Mouse (Mus musculus): ENCODE data around the gene Fez2.

DNA sequence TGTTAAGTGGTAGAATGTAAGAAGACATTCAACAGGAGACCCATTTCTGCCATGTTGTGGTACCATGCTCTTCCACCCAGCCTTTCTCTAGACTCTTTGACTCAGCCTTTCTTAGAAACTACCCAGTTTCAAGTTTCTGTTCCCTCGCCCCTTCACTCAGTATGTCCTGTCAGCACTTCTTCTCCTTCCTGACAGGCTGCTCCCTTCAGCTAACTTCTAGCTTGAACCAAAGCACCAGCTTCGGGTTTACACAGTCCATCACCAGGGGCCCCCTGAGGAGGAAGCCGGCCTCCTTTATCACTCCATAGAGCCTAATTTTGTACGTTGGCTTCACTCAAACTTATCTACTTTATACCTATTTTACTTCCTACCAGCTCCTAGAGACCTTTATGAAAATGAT is 1.3 kb upstream of the Fez2 start:
- TF ChIP-seq POLR2A (IDR thresholded peaks at IDR 0.05; ENCODE audit: insufficient read depth, low read length) (no peak), EP300 (IDR thresholded peaks at IDR 0.05; ENCODE audit: insufficient read depth, low read depth, low read length) (no peak), CTCF (IDR thresholded peaks at IDR 0.05; ENCODE audit: low read depth, low read length) (no peak)
